Mouse (Mus musculus): ENCODE measurements around the gene Hap1.
A peak's percentile ranks its signal among the peaks of the same experiment; 100 is the strongest.
"Not testable (repeated sequence)": the region's sequence is repeated elsewhere in the genome, so short reads cannot be mapped to it uniquely, and the experiment has no call there.

Gene Hap1

GRCm38 (mm10) chr11:100313424-100313823 lies 42.5 kb downstream of the Hap1 start:
- DNase-seq = no peak

- DNase-seq = no peak
Observed at GRCm38 (mm10) chr11:100312096-100312679, 43.7 kb downstream of the Hap1 start.

GRCm38 (mm10) chr11:100311656-100312055 lies 44.3 kb downstream of the Hap1 start:
- DNase-seq = no peak

- DNase-seq = not testable (repeated sequence)
Observed at GRCm38 (mm10) chr11:100308672-100309071, 47.3 kb downstream of the Hap1 start.

GRCm38 (mm10) chr11:100307900-100308299 lies 48.0 kb downstream of the Hap1 start:
- DNase-seq = no peak

- no peak for DNase-seq
Observed at GRCm38 (mm10) chr11:100301292-100301691, 54.6 kb downstream of the Hap1 start.

GRCm38 (mm10) chr11:100300293-100300692 lies 55.6 kb downstream of the Hap1 start:
- DNase-seq = peak; percentile 74 to 77

GRCm38 (mm10) chr11:100298274-100299036 lies 57.5 kb downstream of the Hap1 start:
- peak; percentile 84 to 89 for DNase-seq

GRCm38 (mm10) chr11:100297801-100298200 lies 58.1 kb downstream of the Hap1 start:
- DNase-seq = peak in 1 of 2 experiments; percentile 5
